Comparison of ENCODE assay signal across 8 mouse cellular contexts in genomic region chr19:5273916-5274315, GRCm38 (mm10). TPM values are rescaled to one million over a fixed set of nuclear protein-coding genes. Genes with fewer than 3 reads are reported as not detected.
DNase-seq lines count a peak whose midpoint lies in the region; ATAC-seq and TF ChIP-seq lines count a peak whose summit lies in the region.

No protein-coding gene starts in this region.

- no peak for TF ChIP-seq CTCF in layer of hippocampus, adult 2 months (conservative IDR thresholded peaks at IDR 0.05)

- 79% methylated on average over 4 of the region's 4 CpGs for WGBS in forebrain, embryonic 12.5 days
- WGBS in intestine, embryonic 14.5 days = 73% methylated on average over 4 of the region's 4 CpGs
- 83% methylated on average over 4 of the region's 4 CpGs for WGBS in neural tube, embryonic 13.5 days

- peaks cover 47% of the 10 kb centered on the region for H3K36me3 ChIP-seq in forebrain, embryonic 12.5 days (replicated peaks)
- H3K36me3 ChIP-seq in intestine, embryonic 14.5 days (ENCODE audit: control insufficient read depth, insufficient read depth, low read length) = peaks cover 46% of the 10 kb centered on the region
- peaks cover 49% of the 10 kb centered on the region for H3K36me3 ChIP-seq in neural tube, embryonic 13.5 days

- no peak overlapping the region for H3K4me3 ChIP-seq in layer of hippocampus, adult 2 months
- no peak overlapping the region for H3K4me3 ChIP-seq in forebrain, embryonic 12.5 days (replicated peaks)
- no peak overlapping the region; the same call in none of the 2 replicates for H3K4me3 ChIP-seq in intestine, embryonic 14.5 days (ENCODE audit: low read depth, low read length)
- 0 out of 2 replicates have a peak overlapping the region, but pooled peaks have one; percentile 74 for H3K4me3 ChIP-seq in neural tube, embryonic 13.5 days

- no peak for DNase-seq in layer of hippocampus, adult 2 months (ENCODE audit: low spot score in 2 of 2)
- DNase-seq in layer of hippocampus, postnatal 25 days (ENCODE audit: extremely low spot score in 1 of 2, low spot score in 1 of 2) = no peak
- DNase-seq in intestine, embryonic 14.5 days (ENCODE audit: low spot score) = no peak
- DNase-seq in left cerebral cortex, postnatal 10 days (ENCODE audit: extremely low spot score in 1 of 2, low spot score in 2 of 2) = no peak
- no peak for DNase-seq in gastrocnemius, postnatal 25 days

- no peak for ATAC-seq in forebrain, embryonic 12.5 days (ENCODE audit: low FRiP score)
- no peak for ATAC-seq in intestine, embryonic 14.5 days (replicated peaks; ENCODE audit: low FRiP score, low TSS enrichment, low read depth)
- ATAC-seq in neural tube, embryonic 13.5 days (ENCODE audit: low read depth) = no peak
- ATAC-seq in megakaryocyte progenitor cell, adult 5-6 weeks (replicated peaks; ENCODE audit: poor library complexity) = no peak

- H3K4me1 ChIP-seq in forebrain, embryonic 12.5 days = peaks cover 32% of the 10 kb centered on the region
- peaks cover 20% of the 10 kb centered on the region for H3K4me1 ChIP-seq in intestine, embryonic 14.5 days (replicated peaks; ENCODE audit: control insufficient read depth, insufficient read depth, low read length)
- peaks cover 43% of the 10 kb centered on the region for H3K4me1 ChIP-seq in neural tube, embryonic 13.5 days (replicated peaks)

- H3K9ac ChIP-seq in forebrain, embryonic 12.5 days = peak overlapping the region; percentile 95; the same call in 1 of the 2 replicates
- H3K9ac ChIP-seq in intestine, embryonic 14.5 days (ENCODE audit: low read length) = no peak overlapping the region; the same call in 1 of the 2 replicates
- H3K9ac ChIP-seq in neural tube, embryonic 13.5 days = peak overlapping the region; percentile 86; the same call in 1 of the 2 replicates

- H3K9me3 ChIP-seq in forebrain, embryonic 12.5 days = no peaks in the 10 kb centered on the region
- H3K9me3 ChIP-seq in intestine, embryonic 14.5 days (ENCODE audit: control insufficient read depth, low read length) = no peaks in the 10 kb centered on the region
- no peaks in the 10 kb centered on the region for H3K9me3 ChIP-seq in neural tube, embryonic 13.5 days

- peak overlapping the region; percentile 92 for H3K27ac ChIP-seq in layer of hippocampus, adult 2 months
- H3K27ac ChIP-seq in forebrain, embryonic 12.5 days = peak overlapping the region; percentile 90
- peak overlapping the region; percentile 84 for H3K27ac ChIP-seq in intestine, embryonic 14.5 days (ENCODE audit: low read depth)
- peak overlapping the region; percentile 93 for H3K27ac ChIP-seq in neural tube, embryonic 13.5 days (replicated peaks)

- intact Hi-C loops in left cerebral cortex, postnatal 10 days (cut with DNase I) = loop anchor here (10.0 kb wide), 1 partner anchor 109 kb away; no protein-coding TSS in a partner anchor

- H3K4me2 ChIP-seq in forebrain, embryonic 12.5 days = peak overlapping the region; percentile 89; the same call in 1 of the 2 replicates
- H3K4me2 ChIP-seq in intestine, embryonic 14.5 days (ENCODE audit: low read length) = no peak overlapping the region; the same call in 1 of the 2 replicates
- H3K4me2 ChIP-seq in neural tube, embryonic 13.5 days = peak overlapping the region; percentile 85

- H3K27me3 ChIP-seq in forebrain, embryonic 12.5 days = no peaks in the 10 kb centered on the region
- H3K27me3 ChIP-seq in intestine, embryonic 14.5 days (replicated peaks; ENCODE audit: control insufficient read depth, insufficient read depth, low read length) = no peaks in the 10 kb centered on the region
- H3K27me3 ChIP-seq in neural tube, embryonic 13.5 days = no peaks in the 10 kb centered on the region

RNA-seq across cellular contexts. Expression of gene Pacs1, which starts 1.0 kb away (rescaled TPM):
- 10 to 100 TPM; 56.4 to 57.4 TPM for total RNA-seq in layer of hippocampus, adult 2 months (2021)
- total RNA-seq in layer of hippocampus, postnatal 25 days (2021) = 10 to 100 TPM; 54.2 to 57.6 TPM
- polyA plus RNA-seq in forebrain, embryonic 12.5 days (2016; fragmentation: Nextera tagmentation; extraction: Ambion mirVana) = 29.4 and 30.9 TPM in 2 replicates
- 22.9 and 23.4 TPM in 2 replicates for polyA plus RNA-seq in intestine, embryonic 14.5 days (2014; fragmentation: Nextera tagmentation; extraction: Ambion mirVana)
- 36.3 and 41.0 TPM in 2 replicates for polyA plus RNA-seq in neural tube, embryonic 13.5 days (2015; fragmentation: Nextera tagmentation; extraction: Ambion mirVana)
- 14.8 and 16.2 TPM in 2 replicates for total RNA-seq in megakaryocyte progenitor cell, adult 5-6 weeks (2015)
- total RNA-seq in megakaryocyte progenitor cell, adult 5-6 weeks (2017) = 5.1 and 7.1 TPM in 2 replicates
- total RNA-seq in left cerebral cortex, postnatal 10 days (2021) = 10 to 100 TPM; 77.2 to 77.9 TPM
- 1 to 10 TPM; 5.6 to 6.5 TPM for total RNA-seq in gastrocnemius, postnatal 25 days (2021)

RNA-seq across cellular contexts. Expression of gene Sf3b2, which starts 21.3 kb away (rescaled TPM):
- total RNA-seq in layer of hippocampus, adult 2 months (2021) = 100 to 1,000 TPM; 214 to 219 TPM
- 100 to 1,000 TPM; 201 to 202 TPM for total RNA-seq in layer of hippocampus, postnatal 25 days (2021)
- 415 and 417 TPM in 2 replicates for polyA plus RNA-seq in forebrain, embryonic 12.5 days (2016; fragmentation: Nextera tagmentation; extraction: Ambion mirVana)
- polyA plus RNA-seq in intestine, embryonic 14.5 days (2014; fragmentation: Nextera tagmentation; extraction: Ambion mirVana) = 321 and 334 TPM in 2 replicates
- 344 and 351 TPM in 2 replicates for polyA plus RNA-seq in neural tube, embryonic 13.5 days (2015; fragmentation: Nextera tagmentation; extraction: Ambion mirVana)
- 119 and 147 TPM in 2 replicates for total RNA-seq in megakaryocyte progenitor cell, adult 5-6 weeks (2015)
- 239 and 261 TPM in 2 replicates for total RNA-seq in megakaryocyte progenitor cell, adult 5-6 weeks (2017)
- 100 to 1,000 TPM; 185 to 193 TPM for total RNA-seq in left cerebral cortex, postnatal 10 days (2021)
- 10 to 100 TPM; 65.4 to 69.5 TPM for total RNA-seq in gastrocnemius, postnatal 25 days (2021)

RNA-seq across cellular contexts. Expression of gene Gal3st3, which starts 24.2 kb away (rescaled TPM):
- 100 to 1,000 TPM; 106 to 109 TPM for total RNA-seq in layer of hippocampus, adult 2 months (2021)
- total RNA-seq in layer of hippocampus, postnatal 25 days (2021) = 100 to 1,000 TPM; 114 to 129 TPM
- 17.5 and 21.8 TPM in 2 replicates for polyA plus RNA-seq in forebrain, embryonic 12.5 days (2016; fragmentation: Nextera tagmentation; extraction: Ambion mirVana)
- 2.9 and 3.3 TPM in 2 replicates for polyA plus RNA-seq in intestine, embryonic 14.5 days (2014; fragmentation: Nextera tagmentation; extraction: Ambion mirVana)
- 34.1 and 34.6 TPM in 2 replicates for polyA plus RNA-seq in neural tube, embryonic 13.5 days (2015; fragmentation: Nextera tagmentation; extraction: Ambion mirVana)
- not detected in 2 replicates for total RNA-seq in megakaryocyte progenitor cell, adult 5-6 weeks (2015)
- not detected in 2 replicates for total RNA-seq in megakaryocyte progenitor cell, adult 5-6 weeks (2017)
- 10 to 100 TPM; 84.1 to 90.3 TPM for total RNA-seq in left cerebral cortex, postnatal 10 days (2021)
- not detected for total RNA-seq in gastrocnemius, postnatal 25 days (2021)

Comparison
In these comparisons a context has a peak if more than half of its experiments do, and no peak if none do; other contexts are left out.
1. RNA of gene Gal3st3, which starts 24.2 kb away (total RNA-seq): 114 to 129 TPM in layer of hippocampus, postnatal 25 days, 106 to 109 TPM in layer of hippocampus, adult 2 months and 84.1 to 90.3 TPM in left cerebral cortex, postnatal 10 days; not detected in gastrocnemius, postnatal 25 days and not detected in megakaryocyte progenitor cell, adult 5-6 weeks; every median in the first group is over 10 times any median in the second.
2. Peak in every context shown above with its lines, with median percentiles within 50 percentile points of each other: H3K27ac ChIP-seq.